ENCODE assay signal across 8 mouse cellular contexts in genomic region chr5:134183162-134183561, GRCm38 (mm10). TPM values are rescaled to one million over a fixed set of nuclear protein-coding genes. Genes with fewer than 3 reads are reported as not detected.
DNase-seq lines count a peak whose midpoint lies in the region; ATAC-seq and TF ChIP-seq lines count a peak whose summit lies in the region.

No protein-coding gene starts in this region.

- H3K27ac ChIP-seq in left cerebral cortex, adult 2 months: peak overlapping the region; percentile 16; the same call in 1 of the 2 replicates
- no peak overlapping the region for H3K27ac ChIP-seq in embryonic facial prominence, embryonic 11.5 days (replicated peaks; ENCODE audit: low read depth, low read length)
- H3K27ac ChIP-seq in hindbrain, postnatal 0 days: peak overlapping the region; percentile 97; the same call in 1 of the 2 replicates
- H3K27ac ChIP-seq in neural tube, embryonic 12.5 days: no peak overlapping the region

- ATAC-seq in embryonic facial prominence, embryonic 11.5 days (replicated peaks; ENCODE audit: insufficient number of reproducible peaks, low FRiP score, low TSS enrichment, low read depth): no peak
- no peak for ATAC-seq in hindbrain, postnatal 0 days
- ATAC-seq in neural tube, embryonic 12.5 days (ENCODE audit: low FRiP score, low read depth): no peak

- peak overlapping the region; percentile 82 for H3K4me2 ChIP-seq in embryonic facial prominence, embryonic 11.5 days (ENCODE audit: low read depth, low read length)
- H3K4me2 ChIP-seq in hindbrain, postnatal 0 days (ENCODE audit: low read depth, low read length): peak overlapping the region; percentile 76
- peak overlapping the region; percentile 63 for H3K4me2 ChIP-seq in neural tube, embryonic 12.5 days (replicated peaks)

- DNase-seq in left cerebral cortex, adult 2 months (ENCODE audit: extremely low spot score in 1 of 2, low spot score in 2 of 2): no peak
- no peak for DNase-seq in left cerebral cortex, adult 8-10 months (ENCODE audit: low spot score in 2 of 2)
- no peak for DNase-seq in embryonic facial prominence, embryonic 11.5 days (ENCODE audit: low spot score)
- no peak for DNase-seq in hindbrain, postnatal 0 days (ENCODE audit: low spot score)
- no peak for DNase-seq in thymus, postnatal 10 days (ENCODE audit: low spot score in 2 of 2)
- DNase-seq in ovary, adult 18-20 months (ENCODE audit: low spot score): no peak
- DNase-seq in gastrocnemius, postnatal 10 days: no peak

- H3K36me3 ChIP-seq in embryonic facial prominence, embryonic 11.5 days (replicated peaks; ENCODE audit: control insufficient read depth, insufficient read depth, low read depth, low read length): no peaks in the 10 kb centered on the region
- no peaks in the 10 kb centered on the region for H3K36me3 ChIP-seq in hindbrain, postnatal 0 days (ENCODE audit: insufficient read depth, low read length)
- H3K36me3 ChIP-seq in neural tube, embryonic 12.5 days: no peaks in the 10 kb centered on the region

- no peaks in the 10 kb centered on the region for H3K9me3 ChIP-seq in embryonic facial prominence, embryonic 11.5 days (replicated peaks; ENCODE audit: control insufficient read depth, low read length)
- no peaks in the 10 kb centered on the region for H3K9me3 ChIP-seq in hindbrain, postnatal 0 days (ENCODE audit: low read length)
- H3K9me3 ChIP-seq in neural tube, embryonic 12.5 days: no peaks in the 10 kb centered on the region

- WGBS in embryonic facial prominence, embryonic 11.5 days: 60% methylated on average over 7 of the region's 7 CpGs
- 54% methylated on average over 7 of the region's 7 CpGs for WGBS in hindbrain, postnatal 0 days
- WGBS in neural tube, embryonic 12.5 days: 53% methylated on average over 7 of the region's 7 CpGs

- H3K27me3 ChIP-seq in embryonic facial prominence, embryonic 11.5 days (ENCODE audit: control insufficient read depth, insufficient read depth, low read length): no peaks in the 10 kb centered on the region
- H3K27me3 ChIP-seq in hindbrain, postnatal 0 days (ENCODE audit: insufficient read depth, low read length): no peaks in the 10 kb centered on the region
- H3K27me3 ChIP-seq in neural tube, embryonic 12.5 days (replicated peaks): no peaks in the 10 kb centered on the region

- peak overlapping the region; percentile 69 for H3K4me3 ChIP-seq in left cerebral cortex, adult 2 months
- H3K4me3 ChIP-seq in embryonic facial prominence, embryonic 11.5 days (ENCODE audit: low read depth, low read length): peak overlapping the region; percentile 73
- peak overlapping the region; percentile 75 for H3K4me3 ChIP-seq in hindbrain, postnatal 0 days (ENCODE audit: low read length)
- H3K4me3 ChIP-seq in neural tube, embryonic 12.5 days: peak overlapping the region; percentile 56

- intact Hi-C loops in left cerebral cortex, adult 2 months (cut with DNase I): no loop called here

- peak overlapping the region; percentile 94 for H3K9ac ChIP-seq in embryonic facial prominence, embryonic 11.5 days (replicated peaks; ENCODE audit: low read length)
- peak overlapping the region; percentile 84 for H3K9ac ChIP-seq in hindbrain, postnatal 0 days (replicated peaks; ENCODE audit: low read length)
- peak overlapping the region; percentile 78 for H3K9ac ChIP-seq in neural tube, embryonic 12.5 days

- TF ChIP-seq CTCF in left cerebral cortex, adult 2 months (IDR thresholded peaks at IDR 0.05): no peak
- no peak for TF ChIP-seq CTCF in hindbrain, postnatal 0 days (IDR thresholded peaks at IDR 0.05; ENCODE audit: low read depth)

- peaks cover 3% of the 10 kb centered on the region; the same call in 1 of the 2 replicates for H3K4me1 ChIP-seq in embryonic facial prominence, embryonic 11.5 days (ENCODE audit: control insufficient read depth, insufficient read depth, low read length)
- 0 out of 2 replicates have a peak, but pooled peaks cover 5% of the 10 kb centered on the region for H3K4me1 ChIP-seq in hindbrain, postnatal 0 days (ENCODE audit: insufficient read depth, low read length)
- peaks cover 19% of the 10 kb centered on the region for H3K4me1 ChIP-seq in neural tube, embryonic 12.5 days

RNA-seq across cellular contexts. Expression of gene Gtf2ird2, which starts 0.7 kb away (rescaled TPM):
- 10 to 100 TPM; 17.7 to 20.1 TPM for total RNA-seq in left cerebral cortex, adult 2 months (2021)
- total RNA-seq in left cerebral cortex, adult 8-10 months (2022): 10 to 100 TPM; 16.8 to 19.3 (median 18.2) TPM
- 5.4 and 5.7 TPM in 2 replicates for polyA plus RNA-seq in embryonic facial prominence, embryonic 11.5 days (2014; fragmentation: Nextera tagmentation; extraction: Ambion mirVana)
- total RNA-seq in hindbrain, postnatal 0 days (2014; rRNA removed): 14.6 and 19.7 TPM in 2 replicates
- 11.6 and 12.6 TPM in 2 replicates for polyA plus RNA-seq in hindbrain, postnatal 0 days (2015; fragmentation: Nextera tagmentation; extraction: Ambion mirVana)
- 12.4 and 13.7 TPM in 2 replicates for polyA plus RNA-seq in neural tube, embryonic 12.5 days (2016; fragmentation: Nextera tagmentation; extraction: Ambion mirVana)
- 1 to 10 TPM; 6.1 to 7.2 TPM for total RNA-seq in gastrocnemius, postnatal 10 days (2021)

RNA-seq across cellular contexts. Expression of gene Rcc1l, which starts 6.6 kb away (rescaled TPM):
- total RNA-seq in left cerebral cortex, adult 2 months (2021): 10 to 100 TPM; 15.4 to 19.2 TPM
- 10 to 100 TPM; 15.5 to 21.2 (median 16.8) TPM for total RNA-seq in left cerebral cortex, adult 8-10 months (2022)
- 28.0 and 31.7 TPM in 2 replicates for polyA plus RNA-seq in embryonic facial prominence, embryonic 11.5 days (2014; fragmentation: Nextera tagmentation; extraction: Ambion mirVana)
- 20.6 and 23.0 TPM in 2 replicates for total RNA-seq in hindbrain, postnatal 0 days (2014; rRNA removed)
- 21.5 and 21.7 TPM in 2 replicates for polyA plus RNA-seq in hindbrain, postnatal 0 days (2015; fragmentation: Nextera tagmentation; extraction: Ambion mirVana)
- 22.3 and 22.9 TPM in 2 replicates for polyA plus RNA-seq in neural tube, embryonic 12.5 days (2016; fragmentation: Nextera tagmentation; extraction: Ambion mirVana)
- total RNA-seq in gastrocnemius, postnatal 10 days (2021): 10 to 100 TPM; 17.2 to 17.4 TPM

RNA-seq across cellular contexts. Expression of gene Ncf1, which starts 46.3 kb away (rescaled TPM):
- total RNA-seq in left cerebral cortex, adult 2 months (2021): 10 to 100 TPM in 1 of 2 experiments, 1 to 10 TPM in 1; 8.1 to 10.2 TPM
- total RNA-seq in left cerebral cortex, adult 8-10 months (2022): 10 to 100 TPM in 2 of 4 experiments, 1 to 10 TPM in 2; 5.3 to 16.2 (median 10.3) TPM
- polyA plus RNA-seq in embryonic facial prominence, embryonic 11.5 days (2014; fragmentation: Nextera tagmentation; extraction: Ambion mirVana): 2.1 and 2.5 TPM in 2 replicates
- total RNA-seq in hindbrain, postnatal 0 days (2014; rRNA removed): 2.8 and 4.9 TPM in 2 replicates
- polyA plus RNA-seq in hindbrain, postnatal 0 days (2015; fragmentation: Nextera tagmentation; extraction: Ambion mirVana): 2.0 and 2.3 TPM in 2 replicates
- polyA plus RNA-seq in neural tube, embryonic 12.5 days (2016; fragmentation: Nextera tagmentation; extraction: Ambion mirVana): 3.0 and 3.5 TPM in 2 replicates
- total RNA-seq in gastrocnemius, postnatal 10 days (2021): 1 to 10 TPM; 3.4 to 4.7 TPM

Comparison
In these comparisons a context has a peak if more than half of its experiments do, and no peak if none do; other contexts are left out.
1. H3K27ac ChIP-seq: peak in left cerebral cortex, adult 2 months (single experiment) and hindbrain, postnatal 0 days (single experiment); none in embryonic facial prominence, embryonic 11.5 days (single experiment) and neural tube, embryonic 12.5 days (single experiment).
2. Peak in every context shown above with its lines, with median percentiles within 50 percentile points of each other: H3K4me3 ChIP-seq, H3K4me2 ChIP-seq and H3K9ac ChIP-seq.